Comparison of ENCODE assay signal across 8 mouse cellular contexts in genomic region chr4:133016677-133017415, GRCm38 (mm10). TPM values are rescaled to one million over a fixed set of nuclear protein-coding genes. Genes with fewer than 3 reads are reported as not detected.
A peak's percentile ranks its signal among the peaks of the same experiment; 100 is the strongest.
DNase-seq lines count a peak whose midpoint lies in the region; ATAC-seq and TF ChIP-seq lines count a peak whose summit lies in the region.

No protein-coding gene starts in this region.

- TF ChIP-seq EP300 in heart, postnatal 0 days (IDR thresholded peaks at IDR 0.05; ENCODE audit: low read depth) = no peak

- H3K36me3 ChIP-seq in megakaryocyte, embryonic 14.5 days (replicated peaks; ENCODE audit: low read length) = peaks cover 53% of the 10 kb centered on the region
- H3K36me3 ChIP-seq in heart, postnatal 0 days (replicated peaks; ENCODE audit: control insufficient read depth, insufficient read depth, low read length) = peaks cover 9% of the 10 kb centered on the region; the same call in 1 of the 2 replicates
- H3K36me3 ChIP-seq in limb, embryonic 12.5 days = peaks cover 28% of the 10 kb centered on the region; the same call in 1 of the 2 replicates

- peak overlapping the region; percentile 87 for H3K4me3 ChIP-seq in megakaryocyte, embryonic 14.5 days (replicated peaks)
- no peak overlapping the region for H3K4me3 ChIP-seq in heart, postnatal 0 days (ENCODE audit: low read depth, low read length)
- H3K4me3 ChIP-seq in limb, embryonic 12.5 days (replicated peaks) = 0 out of 2 replicates have a peak overlapping the region, but pooled peaks have one; percentile 1

- peak overlapping the region; percentile 13 for H3K4me2 ChIP-seq in heart, postnatal 0 days (ENCODE audit: low read depth, low read length)
- H3K4me2 ChIP-seq in limb, embryonic 12.5 days = peak overlapping the region; percentile 35

- peak overlapping the region; percentile 4; the same call in 1 of the 2 replicates for H3K9ac ChIP-seq in heart, postnatal 0 days (replicated peaks; ENCODE audit: low read depth, low read length)
- peak overlapping the region; percentile 42; the same call in 1 of the 2 replicates for H3K9ac ChIP-seq in limb, embryonic 12.5 days (replicated peaks)

- H3K9me3 ChIP-seq in megakaryocyte, embryonic 14.5 days = no peaks in the 10 kb centered on the region
- H3K9me3 ChIP-seq in heart, postnatal 0 days (replicated peaks; ENCODE audit: control insufficient read depth, low read length) = no peaks in the 10 kb centered on the region
- no peaks in the 10 kb centered on the region for H3K9me3 ChIP-seq in limb, embryonic 12.5 days

- DNase-seq in adrenal gland, adult (ENCODE audit: inconsistent age in 2 of 2, low spot score in 1 of 2) = peak; percentile 35 to 59
- DNase-seq in adrenal gland, adult 8-10 months = no peak
- DNase-seq in heart, postnatal 0 days (ENCODE audit: low spot score) = peak; percentile 53

- TF ChIP-seq CTCF in heart, postnatal 0 days (IDR thresholded peaks at IDR 0.05; ENCODE audit: low read depth) = no peak

- H3K4me1 ChIP-seq in megakaryocyte, embryonic 14.5 days = peaks cover 91% of the 10 kb centered on the region
- peaks cover 54% of the 10 kb centered on the region for H3K4me1 ChIP-seq in heart, postnatal 0 days (ENCODE audit: control insufficient read depth, insufficient read depth)
- H3K4me1 ChIP-seq in limb, embryonic 12.5 days (replicated peaks) = peaks cover 89% of the 10 kb centered on the region

- H3K27me3 ChIP-seq in megakaryocyte, embryonic 14.5 days (replicated peaks) = no peaks in the 10 kb centered on the region
- H3K27me3 ChIP-seq in heart, postnatal 0 days (ENCODE audit: control insufficient read depth, insufficient read depth, low read length) = no peaks in the 10 kb centered on the region
- H3K27me3 ChIP-seq in limb, embryonic 12.5 days = no peaks in the 10 kb centered on the region

- peak overlapping the region; percentile 52 for H3K27ac ChIP-seq in heart, postnatal 0 days (ENCODE audit: low read depth)
- H3K27ac ChIP-seq in limb, embryonic 12.5 days = peak overlapping the region; percentile 64; the same call in 1 of the 2 replicates

- no peak for ATAC-seq in megakaryocyte, adult 5-6 weeks (ENCODE audit: poor library complexity, severe bottlenecking)
- ATAC-seq in heart, postnatal 0 days (ENCODE audit: insufficient read depth, low read depth) = no peak; the same call in 1 of the 2 replicates
- no peak for ATAC-seq in limb, embryonic 12.5 days (ENCODE audit: insufficient number of reproducible peaks, insufficient read depth, low FRiP score, low TSS enrichment, low read depth)
- no peak for ATAC-seq in granulocyte monocyte progenitor cell, adult 5-6 weeks (replicated peaks; ENCODE audit: poor library complexity, severe bottlenecking)
- ATAC-seq in monocyte, adult 5-6 weeks (replicated peaks; ENCODE audit: insufficient number of reproducible peaks, low FRiP score, low TSS enrichment, poor library complexity, severe bottlenecking) = no peak

- WGBS in heart, postnatal 0 days = 43% methylated on average over 4 of the region's 4 CpGs
- 41% methylated on average over 4 of the region's 4 CpGs for WGBS in limb, embryonic 12.5 days

RNA-seq across cellular contexts. Expression of gene Ahdc1, which starts 5.8 kb away (rescaled TPM):
- 100 to 1,000 TPM in 1 of 4 experiments, 10 to 100 TPM in 3; 72.0 to 109 (median 82.9) TPM for total RNA-seq in adrenal gland, adult 8-10 months (2022)
- polyA plus RNA-seq in megakaryocyte, embryonic 14.5 days (2012; ENCODE audit: insufficient read depth, low replicate concordance) = 42.4 and 114 TPM in 2 replicates
- 3.0 and 4.4 TPM in 2 replicates for total RNA-seq in megakaryocyte, adult 5-6 weeks (2015)
- total RNA-seq in megakaryocyte, adult 5-6 weeks (2017) = 0.77 and 3.6 TPM in 2 replicates
- total RNA-seq in heart, postnatal 0 days (2014; rRNA removed; ENCODE audit: low replicate concordance) = 40.5 and 57.2 TPM in 2 replicates
- 4.6 and 5.2 TPM in 2 replicates for polyA plus RNA-seq in heart, postnatal 0 days (2015; fragmentation: Nextera tagmentation; extraction: Ambion mirVana)
- 13.2 and 14.5 TPM in 2 replicates for polyA plus RNA-seq in limb, embryonic 12.5 days (2016; fragmentation: Nextera tagmentation; extraction: Ambion mirVana)
- total RNA-seq in granulocyte monocyte progenitor cell, adult 5-6 weeks (2014; fragmentation: Nextera tagmentation) = 1.3 and 4.7 TPM in 2 replicates
- total RNA-seq in granulocyte monocyte progenitor cell, adult 5-6 weeks (2017) = 0.26 and 0.93 TPM in 2 replicates
- total RNA-seq in monocyte, adult 5-6 weeks (2017) = 2.8 to 13.7 TPM (median 3.3 TPM) in 3 replicates

RNA-seq across cellular contexts. Expression of gene Fgr, which starts 43.0 kb away (rescaled TPM):
- under 1 TPM; 0.42 to 0.92 (median 0.64) TPM for total RNA-seq in adrenal gland, adult 8-10 months (2022)
- polyA plus RNA-seq in megakaryocyte, embryonic 14.5 days (2012; ENCODE audit: insufficient read depth, low replicate concordance) = 4.8 TPM in 1 of 2 replicates, not detected in the other
- total RNA-seq in megakaryocyte, adult 5-6 weeks (2015) = 108 and 116 TPM in 2 replicates
- total RNA-seq in megakaryocyte, adult 5-6 weeks (2017) = 111 and 112 TPM in 2 replicates
- 0.04 and 0.19 TPM in 2 replicates for total RNA-seq in heart, postnatal 0 days (2014; rRNA removed; ENCODE audit: low replicate concordance)
- polyA plus RNA-seq in heart, postnatal 0 days (2015; fragmentation: Nextera tagmentation; extraction: Ambion mirVana) = 0.31 and 0.37 TPM in 2 replicates
- 0.26 and 0.36 TPM in 2 replicates for polyA plus RNA-seq in limb, embryonic 12.5 days (2016; fragmentation: Nextera tagmentation; extraction: Ambion mirVana)
- total RNA-seq in granulocyte monocyte progenitor cell, adult 5-6 weeks (2014; fragmentation: Nextera tagmentation) = not detected in 2 replicates
- 0.99 and 2.4 TPM in 2 replicates for total RNA-seq in granulocyte monocyte progenitor cell, adult 5-6 weeks (2017)
- total RNA-seq in monocyte, adult 5-6 weeks (2017) = 266 TPM in 3 replicates

Comparison
In these comparisons a context has a peak if more than half of its experiments do, and no peak if none do; other contexts are left out.
1. RNA of gene Fgr, which starts 43.0 kb away (total RNA-seq): 266 TPM in monocyte, adult 5-6 weeks and 108 to 116 TPM in megakaryocyte, adult 5-6 weeks; 0.99 to 2.4 TPM in granulocyte monocyte progenitor cell, adult 5-6 weeks, 0.42 to 0.92 TPM in adrenal gland, adult 8-10 months and 0.04 to 0.19 TPM in heart, postnatal 0 days; every median in the first group is over 10 times any median in the second.